Mouse (Mus musculus): ENCODE measurements around the gene Tnnt1. TPM values are rescaled to one million over a fixed set of nuclear protein-coding genes. Genes with fewer than 3 reads are reported as not detected.

The Tnnt1 gene
- polyA plus RNA-seq (2016; fragmentation: Nextera tagmentation; extraction: Ambion mirVana), result 543 and 550 TPM in 2 replicates

GRCm38 (mm10) chr7:4516332-4517050, at the start of gene Tnnt1:
Gene Tnnt1, minus strand, starts transcription at chr7:4516382.
- H3K4me3 ChIP-seq, result peak within 1 kb of the TSS; percentile 33
- H3K4me2 ChIP-seq, result peak within 1 kb of the TSS; percentile 61
- no peaks in the 10 kb centered on the region; the same call in 1 of the 2 replicates for H3K27me3 ChIP-seq (replicated peaks)
- 26% methylated on average over 3 of the region's 4 CpGs for WGBS
- peak within 1 kb of the TSS; percentile 74 for H3K9ac ChIP-seq
- H3K36me3 ChIP-seq, result peaks cover 26% of the 10 kb centered on the region
- H3K9me3 ChIP-seq (replicated peaks), result no peaks in the 10 kb centered on the region
- peak; percentile 67 for ATAC-seq (ENCODE audit: insufficient number of reproducible peaks, low FRiP score)
- H3K4me1 ChIP-seq (replicated peaks), result peaks cover 84% of the 10 kb centered on the region
- H3K27ac ChIP-seq (ENCODE audit: poor library complexity, severe bottlenecking), result peak within 1 kb of the TSS; percentile 97

GRCm38 (mm10) chr7:4562660-4563059, 46.5 kb upstream of the Tnnt1 start:
- no peaks in the 10 kb centered on the region for H3K27me3 ChIP-seq (replicated peaks)
- WGBS, result 84% methylated on average over 3 of the region's 3 CpGs

GRCm38 (mm10) chr7:4557167-4557560, 41.0 kb upstream of the Tnnt1 start:
- no peak; the same call in 1 of the 2 replicates for ATAC-seq (ENCODE audit: insufficient number of reproducible peaks, low FRiP score)
- H3K4me1 ChIP-seq (replicated peaks), result no peaks in the 10 kb centered on the region

More at GRCm38 (mm10) chr7:4562660-4563059, 46.5 kb upstream of the Tnnt1 start:
- Histone ChIP-seq H3K9ac (no peak overlapping the region), H3K4me3 (no peak overlapping the region), H3K4me2 (no peak overlapping the region), H3K27ac (ENCODE audit: poor library complexity, severe bottlenecking) (no peak overlapping the region), H3K4me1 (replicated peaks) (no peaks in the 10 kb centered on the region), H3K9me3 (replicated peaks) (no peaks in the 10 kb centered on the region), H3K36me3 (no peaks in the 10 kb centered on the region)
- no peak for ATAC-seq (ENCODE audit: insufficient number of reproducible peaks, low FRiP score)

GRCm38 (mm10) chr7:4556256-4557166, 40.3 kb upstream of the Tnnt1 start:
- H3K36me3 ChIP-seq, result no peaks in the 10 kb centered on the region
- WGBS, result 18% methylated on average over 15 of the region's 15 CpGs
- H3K27me3 ChIP-seq (replicated peaks), result peaks cover 28% of the 10 kb centered on the region
- H3K4me3 ChIP-seq, result no peak overlapping the region
- no peaks in the 10 kb centered on the region for H3K9me3 ChIP-seq (replicated peaks)
- no peak overlapping the region for H3K27ac ChIP-seq (ENCODE audit: poor library complexity, severe bottlenecking)
- peak; percentile 85 for ATAC-seq (ENCODE audit: insufficient number of reproducible peaks, low FRiP score)
- H3K4me1 ChIP-seq (replicated peaks), result no peaks in the 10 kb centered on the region
- H3K9ac ChIP-seq, result no peak overlapping the region
- H3K4me2 ChIP-seq, result no peak overlapping the region

More at GRCm38 (mm10) chr7:4557167-4557560, 41.0 kb upstream of the Tnnt1 start:
- no peaks in the 10 kb centered on the region for H3K9me3 ChIP-seq (replicated peaks)
- H3K4me2 ChIP-seq, result no peak overlapping the region
- H3K27ac ChIP-seq (ENCODE audit: poor library complexity, severe bottlenecking), result no peak overlapping the region
- H3K4me3 ChIP-seq, result no peak overlapping the region
- H3K27me3 ChIP-seq (replicated peaks), result peaks cover 25% of the 10 kb centered on the region
- 65% methylated on average over 6 of the region's 6 CpGs for WGBS
- no peaks in the 10 kb centered on the region for H3K36me3 ChIP-seq
- H3K9ac ChIP-seq, result no peak overlapping the region

GRCm38 (mm10) chr7:4547221-4547641, 31.0 kb upstream of the Tnnt1 start, which contains the start of gene Syt5:
Gene Syt5, minus strand, starts transcription at chr7:4547541.
- no peak within 1 kb of the TSS; the same call in 1 of the 2 replicates for H3K9ac ChIP-seq
- H3K4me3 ChIP-seq, result peak within 1 kb of the TSS; percentile 37
- no peaks in the 10 kb centered on the region for H3K36me3 ChIP-seq
- ATAC-seq (ENCODE audit: insufficient number of reproducible peaks, low FRiP score), result no peak
- peaks cover 15% of the 10 kb centered on the region for H3K4me1 ChIP-seq (replicated peaks)
- peaks cover 47% of the 10 kb centered on the region for H3K27me3 ChIP-seq (replicated peaks)
- H3K27ac ChIP-seq (ENCODE audit: poor library complexity, severe bottlenecking), result no peak within 1 kb of the TSS
- peak within 1 kb of the TSS; percentile 65 for H3K4me2 ChIP-seq
- H3K9me3 ChIP-seq (replicated peaks), result no peaks in the 10 kb centered on the region
- 7% methylated on average over 32 of the region's 33 CpGs for WGBS

- peak; percentile 73 for ATAC-seq (ENCODE audit: insufficient number of reproducible peaks, low FRiP score)
- Histone ChIP-seq H3K4me3 (peak overlapping the region; percentile 37), H3K4me1 (replicated peaks) (peaks cover 15% of the 10 kb centered on the region), H3K36me3 (no peaks in the 10 kb centered on the region), H3K9ac (no peak overlapping the region), H3K27me3 (replicated peaks) (peaks cover 46% of the 10 kb centered on the region), H3K9me3 (replicated peaks) (no peaks in the 10 kb centered on the region), H3K27ac (ENCODE audit: poor library complexity, severe bottlenecking) (no peak overlapping the region), H3K4me2 (peak overlapping the region; percentile 65)
- 5% methylated on average over 26 of the region's 26 CpGs for WGBS
Measured at GRCm38 (mm10) chr7:4546591-4547131, 30.5 kb upstream of the Tnnt1 start.

- WGBS, result 69% methylated on average over 15 of the region's 15 CpGs
- Histone ChIP-seq H3K36me3 (no peaks in the 10 kb centered on the region), H3K4me1 (replicated peaks) (peaks cover 15% of the 10 kb centered on the region), H3K4me3 (no peak overlapping the region), H3K27me3 (replicated peaks) (peaks cover 45% of the 10 kb centered on the region), H3K27ac (ENCODE audit: poor library complexity, severe bottlenecking) (no peak overlapping the region), H3K4me2 (no peak overlapping the region; the same call in 1 of the 2 replicates), H3K9ac (no peak overlapping the region), H3K9me3 (replicated peaks) (no peaks in the 10 kb centered on the region)
- ATAC-seq (ENCODE audit: insufficient number of reproducible peaks, low FRiP score), result no peak
Measured at GRCm38 (mm10) chr7:4546050-4546449, 29.9 kb upstream of the Tnnt1 start.

GRCm38 (mm10) chr7:4542013-4542412, 25.8 kb upstream of the Tnnt1 start:
- H3K27me3 ChIP-seq (replicated peaks), result peaks cover 29% of the 10 kb centered on the region
- no peaks in the 10 kb centered on the region for H3K9me3 ChIP-seq (replicated peaks)
- no peak overlapping the region for H3K4me3 ChIP-seq
- no peak overlapping the region for H3K9ac ChIP-seq
- no peaks in the 10 kb centered on the region for H3K36me3 ChIP-seq
- WGBS, result 26% methylated on average over 17 of the region's 17 CpGs
- peak; percentile 74 for ATAC-seq (ENCODE audit: insufficient number of reproducible peaks, low FRiP score)
- H3K4me1 ChIP-seq (replicated peaks), result peaks cover 11% of the 10 kb centered on the region
- H3K27ac ChIP-seq (ENCODE audit: poor library complexity, severe bottlenecking), result no peak overlapping the region
- H3K4me2 ChIP-seq, result no peak overlapping the region

GRCm38 (mm10) chr7:4541344-4541743, 25.2 kb upstream of the Tnnt1 start:
- Histone ChIP-seq H3K4me3 (no peak overlapping the region), H3K27ac (ENCODE audit: poor library complexity, severe bottlenecking) (no peak overlapping the region), H3K36me3 (no peaks in the 10 kb centered on the region), H3K4me1 (replicated peaks) (peaks cover 4% of the 10 kb centered on the region), H3K4me2 (no peak overlapping the region), H3K9ac (no peak overlapping the region), H3K9me3 (replicated peaks) (no peaks in the 10 kb centered on the region), H3K27me3 (replicated peaks) (peaks cover 22% of the 10 kb centered on the region)
- ATAC-seq (ENCODE audit: insufficient number of reproducible peaks, low FRiP score), result no peak
- WGBS, result 63% methylated on average over 5 of the region's 5 CpGs

GRCm38 (mm10) chr7:4539019-4539418, 22.8 kb upstream of the Tnnt1 start:
- Histone ChIP-seq H3K4me3 (no peak overlapping the region), H3K27me3 (replicated peaks) (peaks cover 20% of the 10 kb centered on the region; the same call in 1 of the 2 replicates), H3K9me3 (replicated peaks) (no peaks in the 10 kb centered on the region), H3K36me3 (no peaks in the 10 kb centered on the region), H3K4me1 (replicated peaks) (no peaks in the 10 kb centered on the region), H3K27ac (ENCODE audit: poor library complexity, severe bottlenecking) (no peak overlapping the region), H3K9ac (no peak overlapping the region), H3K4me2 (no peak overlapping the region)
- WGBS, result 72% methylated on average over 2 of the region's 2 CpGs
- ATAC-seq (ENCODE audit: insufficient number of reproducible peaks, low FRiP score), result no peak

- no peak overlapping the region for H3K4me2 ChIP-seq
- peaks cover 11% of the 10 kb centered on the region; the same call in 1 of the 2 replicates for H3K27me3 ChIP-seq (replicated peaks)
- 49% methylated on average over 4 of the region's 4 CpGs for WGBS
- ATAC-seq (ENCODE audit: insufficient number of reproducible peaks, low FRiP score), result no peak
- peaks cover 1% of the 10 kb centered on the region for H3K4me1 ChIP-seq (replicated peaks)
- no peaks in the 10 kb centered on the region for H3K9me3 ChIP-seq (replicated peaks)
- no peak overlapping the region for H3K9ac ChIP-seq
- no peak overlapping the region for H3K27ac ChIP-seq (ENCODE audit: poor library complexity, severe bottlenecking)
- H3K4me3 ChIP-seq, result no peak overlapping the region
- H3K36me3 ChIP-seq, result no peaks in the 10 kb centered on the region
Measured at GRCm38 (mm10) chr7:4537181-4537580, 21.0 kb upstream of the Tnnt1 start.

All from heart, embryonic 12.5 days (tissue).